Mouse (Mus musculus) layer of hippocampus, adult 9-10 months (tissue): ENCODE results near the gene Ccdc24.
A peak's percentile ranks its signal among the peaks of the same experiment; 100 is the strongest.

Experiments used
- DNase-seq: peaks from one replicate; pipeline ENCODE4 v3.0.0; 2022; ENCODE audit warnings: low spot score

Gene Ccdc24

GRCm38 (mm10) chr4:117872471-117872886 lies at the start of gene Ccdc24:
Gene Ccdc24, minus strand, starts transcription at chr4:117872557.
- no peak for DNase-seq

GRCm38 (mm10) chr4:117921358-117921757 lies 49.0 kb upstream of the Ccdc24 start:
- DNase-seq: no peak

GRCm38 (mm10) chr4:117918762-117919161 lies 46.4 kb upstream of the Ccdc24 start:
- no peak for DNase-seq

GRCm38 (mm10) chr4:117918261-117918660 lies 45.9 kb upstream of the Ccdc24 start:
- DNase-seq: no peak

- no peak for DNase-seq
Observed at GRCm38 (mm10) chr4:117917847-117918246, 45.5 kb upstream of the Ccdc24 start.

GRCm38 (mm10) chr4:117917402-117917801 lies 45.0 kb upstream of the Ccdc24 start:
- no peak for DNase-seq

- DNase-seq: no peak
Observed at GRCm38 (mm10) chr4:117916386-117916785, 44.0 kb upstream of the Ccdc24 start.

- DNase-seq: no peak
Observed at GRCm38 (mm10) chr4:117915489-117916105, 43.2 kb upstream of the Ccdc24 start.

GRCm38 (mm10) chr4:117914591-117915442 lies 42.5 kb upstream of the Ccdc24 start, which contains the start of gene Ipo13:
Gene Ipo13, minus strand, starts transcription at chr4:117914999.
- peak; percentile 90 for DNase-seq

- DNase-seq: no peak
Observed at GRCm38 (mm10) chr4:117914031-117914430, 41.7 kb upstream of the Ccdc24 start.

- DNase-seq: no peak
Observed at GRCm38 (mm10) chr4:117913421-117913820, 41.1 kb upstream of the Ccdc24 start.

- DNase-seq: no peak
Observed at GRCm38 (mm10) chr4:117912685-117913273, 40.4 kb upstream of the Ccdc24 start.

GRCm38 (mm10) chr4:117912131-117912561 lies 39.8 kb upstream of the Ccdc24 start:
- DNase-seq: no peak

GRCm38 (mm10) chr4:117908834-117909453 lies 36.6 kb upstream of the Ccdc24 start:
- DNase-seq: no peak

GRCm38 (mm10) chr4:117906196-117906595 lies 33.8 kb upstream of the Ccdc24 start:
- no peak for DNase-seq

GRCm38 (mm10) chr4:117904761-117905160 lies 32.4 kb upstream of the Ccdc24 start:
- DNase-seq: no peak

GRCm38 (mm10) chr4:117904094-117904493 lies 31.7 kb upstream of the Ccdc24 start:
- DNase-seq: no peak

- DNase-seq: no peak
Observed at GRCm38 (mm10) chr4:117898111-117898510, 25.8 kb upstream of the Ccdc24 start.

- no peak for DNase-seq
Observed at GRCm38 (mm10) chr4:117896031-117896430, 23.7 kb upstream of the Ccdc24 start.

- no peak for DNase-seq
Observed at GRCm38 (mm10) chr4:117895339-117895738, 23.0 kb upstream of the Ccdc24 start.

- DNase-seq: no peak
Observed at GRCm38 (mm10) chr4:117894601-117895000, 22.2 kb upstream of the Ccdc24 start.

- no peak for DNase-seq
Observed at GRCm38 (mm10) chr4:117893376-117893775, 21.0 kb upstream of the Ccdc24 start.
